Comparison of ENCODE assay signal across 25 mouse cellular contexts in genomic region chr10:80982381-80982780, GRCm38 (mm10). TPM values are rescaled to one million over a fixed set of nuclear protein-coding genes. Genes with fewer than 3 reads are reported as not detected.
A peak's percentile ranks its signal among the peaks of the same experiment; 100 is the strongest.
DNase-seq lines count a peak whose midpoint lies in the region; ATAC-seq lines count a peak whose summit lies in the region.
"Had no signal": no experiment of that assay in that cellular context is flagged by ENCODE, and none has a peak within 500 bp of the region (broad histone marks: within the 10 kb centered on the region; RNA-seq: fewer than 3 reads in every experiment).

No protein-coding gene starts in this region.

- peaks cover 25% of the 10 kb centered on the region for H3K27me3 ChIP-seq in kidney, embryonic 14.5 days (ENCODE audit: control insufficient read depth, insufficient read depth, low read length)
- 0 out of 2 replicates have a peak, but pooled peaks cover 4% of the 10 kb centered on the region for H3K27me3 ChIP-seq in intestine, embryonic 16.5 days (replicated peaks; ENCODE audit: control insufficient read depth, insufficient read depth, low read length)
- peaks cover 3% of the 10 kb centered on the region; the same call in 1 of the 2 replicates for H3K27me3 ChIP-seq in stomach, embryonic 16.5 days (ENCODE audit: control insufficient read depth, insufficient read depth, low read length)

- 22% methylated on average over 4 of the region's 4 CpGs for WGBS in kidney, embryonic 14.5 days
- 44% methylated on average over 4 of the region's 4 CpGs for WGBS in intestine, embryonic 16.5 days
- 44% methylated on average over 4 of the region's 4 CpGs for WGBS in stomach, embryonic 16.5 days

- H3K4me2 ChIP-seq in kidney, embryonic 14.5 days (replicated peaks; ENCODE audit: low read depth, low read length): no peak overlapping the region
- H3K4me2 ChIP-seq in intestine, embryonic 16.5 days (ENCODE audit: low read depth, low read length): peak overlapping the region; percentile 32; the same call in 1 of the 2 replicates
- H3K4me2 ChIP-seq in stomach, embryonic 16.5 days (ENCODE audit: low read depth, low read length): no peak overlapping the region
- H3K4me2 ChIP-seq: embryonic facial prominence, embryonic 15.5 days; heart, embryonic 11.5 days had no signal

- H3K4me1 ChIP-seq in kidney, embryonic 14.5 days (ENCODE audit: control insufficient read depth, insufficient read depth, low read length): peaks cover 8% of the 10 kb centered on the region
- peaks cover 22% of the 10 kb centered on the region for H3K4me1 ChIP-seq in intestine, embryonic 16.5 days (ENCODE audit: control insufficient read depth, insufficient read depth, low read length)
- peaks cover 4% of the 10 kb centered on the region; the same call in 1 of the 2 replicates for H3K4me1 ChIP-seq in stomach, embryonic 16.5 days (ENCODE audit: control insufficient read depth, insufficient read depth, low read length)

- no peaks in the 10 kb centered on the region for H3K36me3 ChIP-seq in kidney, embryonic 14.5 days (ENCODE audit: control insufficient read depth, insufficient read depth, low read length)
- H3K36me3 ChIP-seq in intestine, embryonic 16.5 days (ENCODE audit: control insufficient read depth, insufficient read depth, low read length): no peaks in the 10 kb centered on the region
- H3K36me3 ChIP-seq in stomach, embryonic 16.5 days (ENCODE audit: control insufficient read depth, insufficient read depth, low read length): no peaks in the 10 kb centered on the region
- H3K36me3 ChIP-seq: embryonic facial prominence, embryonic 15.5 days; forebrain, embryonic 10.5 days had no signal

- no peak overlapping the region for H3K9ac ChIP-seq in kidney, embryonic 14.5 days (ENCODE audit: low read depth, low read length)
- H3K9ac ChIP-seq in intestine, embryonic 16.5 days (ENCODE audit: low read depth, low read length): 0 out of 2 replicates have a peak overlapping the region, but pooled peaks have one; percentile 24
- H3K9ac ChIP-seq in stomach, embryonic 16.5 days (ENCODE audit: low read length): no peak overlapping the region
- H3K9ac ChIP-seq: embryonic facial prominence, embryonic 15.5 days; forebrain, postnatal 0 days had no signal

- intact Hi-C loops in left cerebral cortex, postnatal 36 days (cut with DNase I): no loop called here

- no peak overlapping the region for H3K4me3 ChIP-seq in kidney, embryonic 14.5 days (ENCODE audit: low read length)
- H3K4me3 ChIP-seq in intestine, embryonic 16.5 days (ENCODE audit: low read length): no peak overlapping the region
- no peak overlapping the region for H3K4me3 ChIP-seq in stomach, embryonic 16.5 days (replicated peaks; ENCODE audit: low read length)
- H3K4me3 ChIP-seq: embryonic facial prominence, embryonic 15.5 days; forebrain, embryonic 10.5 days; megakaryocyte, embryonic 14.5 days had no signal

- H3K9me3 ChIP-seq in kidney, embryonic 14.5 days (ENCODE audit: control insufficient read depth, low read length): no peaks in the 10 kb centered on the region
- H3K9me3 ChIP-seq in intestine, embryonic 16.5 days (ENCODE audit: control insufficient read depth, low read length): no peaks in the 10 kb centered on the region
- H3K9me3 ChIP-seq in stomach, embryonic 16.5 days (replicated peaks; ENCODE audit: control insufficient read depth, low read length): no peaks in the 10 kb centered on the region
- H3K9me3 ChIP-seq: embryonic facial prominence, embryonic 15.5 days; forebrain, embryonic 10.5 days; megakaryocyte, embryonic 14.5 days had no signal

- peak; percentile 48 to 75 for DNase-seq in kidney, postnatal 25 days
- peak; percentile 84 for DNase-seq in adrenal gland, postnatal 14 days
- DNase-seq in left cerebral cortex, postnatal 36 days (ENCODE audit: low spot score in 2 of 2): no peak
- no peak for DNase-seq in frontal cortex, adult 2 months (ENCODE audit: extremely low spot score in 1 of 2, low spot score in 1 of 2)
- DNase-seq: cerebellum, adult 11 months; cerebellum, postnatal 14 days; embryo, embryonic 11 days; forebrain, postnatal 0 days; heart, postnatal 10 days; layer of hippocampus, postnatal 36 days; lung, postnatal 10 days; right cerebral cortex, postnatal 4 days; thymus, postnatal 36 days had no signal

- no peak overlapping the region for H3K27ac ChIP-seq in kidney, embryonic 14.5 days (ENCODE audit: low read depth, low read length)
- no peak overlapping the region for H3K27ac ChIP-seq in intestine, embryonic 16.5 days (ENCODE audit: low read length)
- H3K27ac ChIP-seq in stomach, embryonic 16.5 days (ENCODE audit: low read length): no peak overlapping the region
- H3K27ac ChIP-seq: embryonic facial prominence, embryonic 15.5 days; forebrain, embryonic 10.5 days had no signal

- no peak for ATAC-seq in kidney, embryonic 14.5 days (ENCODE audit: low FRiP score, low TSS enrichment)
- ATAC-seq in intestine, embryonic 16.5 days: peak; percentile 68
- peak; percentile 36; the same call in 1 of the 2 replicates for ATAC-seq in stomach, embryonic 16.5 days (ENCODE audit: insufficient read depth, low FRiP score)
- ATAC-seq: forebrain, postnatal 0 days; inflammation-experienced regulatory T-cells, adult 6 months; midbrain, embryonic 16.5 days had no signal

RNA-seq across cellular contexts. Expression of gene Gng7, which starts 32.4 kb away (rescaled TPM):
- 2.2 and 4.8 TPM in 2 replicates for polyA plus RNA-seq in kidney, embryonic 14.5 days (2014; fragmentation: Nextera tagmentation; extraction: Ambion mirVana)
- 5.9 and 6.2 TPM in 2 replicates for total RNA-seq in adrenal gland, postnatal 14 days (2021)
- 3.6 and 4.0 TPM in 2 replicates for polyA plus RNA-seq in intestine, embryonic 16.5 days (2015; fragmentation: Nextera tagmentation; extraction: Ambion mirVana)
- 5.2 and 6.1 TPM in 2 replicates for polyA plus RNA-seq in stomach, embryonic 16.5 days (2015; fragmentation: Nextera tagmentation; extraction: Ambion mirVana)
- total RNA-seq in left cerebral cortex, postnatal 36 days (2021): 100 to 1,000 TPM in 1 of 2 experiments, 10 to 100 TPM in 1; 97.9 to 136 TPM
- 80.8 and 101 TPM in 2 replicates for polyA plus RNA-seq in frontal cortex, adult 2 months (2012; rRNA removed)
- total RNA-seq: neutrophil, adult 5-6 weeks had no signal
- polyA plus RNA-seq: inflammation-experienced regulatory T-cells, adult 6 months had no signal

RNA-seq across cellular contexts. Expression of gene Diras1, which starts 43.1 kb away (rescaled TPM):
- 0.37 TPM in 1 of 2 replicates, not detected in the other for polyA plus RNA-seq in kidney, embryonic 14.5 days (2014; fragmentation: Nextera tagmentation; extraction: Ambion mirVana)
- 2.1 and 2.3 TPM in 2 replicates for total RNA-seq in adrenal gland, postnatal 14 days (2021)
- polyA plus RNA-seq in intestine, embryonic 16.5 days (2015; fragmentation: Nextera tagmentation; extraction: Ambion mirVana): 0.61 and 0.92 TPM in 2 replicates
- 0.49 and 0.57 TPM in 2 replicates for polyA plus RNA-seq in stomach, embryonic 16.5 days (2015; fragmentation: Nextera tagmentation; extraction: Ambion mirVana)
- 100 to 1,000 TPM; 102 to 111 TPM for total RNA-seq in left cerebral cortex, postnatal 36 days (2021)
- polyA plus RNA-seq in frontal cortex, adult 2 months (2012; rRNA removed): 79.6 and 82.1 TPM in 2 replicates
- total RNA-seq: heart, postnatal 10 days; neutrophil, adult 5-6 weeks had no signal
- polyA plus RNA-seq: gonadal fat pad, adult 2 months; inflammation-experienced regulatory T-cells, adult 6 months; liver, embryonic 16.5 days had no signal

RNA-seq across cellular contexts. Expression of gene Gadd45b, which starts 52.5 kb away (rescaled TPM):
- 16.1 and 16.3 TPM in 2 replicates for polyA plus RNA-seq in kidney, embryonic 14.5 days (2014; fragmentation: Nextera tagmentation; extraction: Ambion mirVana)
- 29.8 and 91.3 TPM in 2 replicates for total RNA-seq in adrenal gland, postnatal 14 days (2021)
- 26.5 and 29.1 TPM in 2 replicates for polyA plus RNA-seq in intestine, embryonic 16.5 days (2015; fragmentation: Nextera tagmentation; extraction: Ambion mirVana)
- polyA plus RNA-seq in stomach, embryonic 16.5 days (2015; fragmentation: Nextera tagmentation; extraction: Ambion mirVana): 34.8 and 40.9 TPM in 2 replicates
- 10 to 100 TPM; 17.4 to 23.9 TPM for total RNA-seq in left cerebral cortex, postnatal 36 days (2021)
- polyA plus RNA-seq in frontal cortex, adult 2 months (2012; rRNA removed): 20.7 and 26.0 TPM in 2 replicates

RNA-seq across cellular contexts. Expression of gene Slc39a3, which starts 54.8 kb away (rescaled TPM):
- 6.4 and 9.1 TPM in 2 replicates for polyA plus RNA-seq in kidney, embryonic 14.5 days (2014; fragmentation: Nextera tagmentation; extraction: Ambion mirVana)
- total RNA-seq in adrenal gland, postnatal 14 days (2021): 30.3 and 30.5 TPM in 2 replicates
- 18.1 and 18.9 TPM in 2 replicates for polyA plus RNA-seq in intestine, embryonic 16.5 days (2015; fragmentation: Nextera tagmentation; extraction: Ambion mirVana)
- polyA plus RNA-seq in stomach, embryonic 16.5 days (2015; fragmentation: Nextera tagmentation; extraction: Ambion mirVana): 18.2 and 20.9 TPM in 2 replicates
- total RNA-seq in left cerebral cortex, postnatal 36 days (2021): 10 to 100 TPM; 66.9 to 74.2 TPM
- 67.1 and 70.1 TPM in 2 replicates for polyA plus RNA-seq in frontal cortex, adult 2 months (2012; rRNA removed)

Comparison
In these comparisons a context has a peak if more than half of its experiments do, and no peak if none do; other contexts are left out.
1. DNase-seq: peak in kidney, postnatal 25 days (2 of 2) and adrenal gland, postnatal 14 days (single experiment); none in left cerebral cortex, postnatal 36 days (0 of 2) and frontal cortex, adult 2 months (0 of 2).
2. RNA of gene Gng7, which starts 32.4 kb away (polyA plus RNA-seq): 80.8 to 101 TPM in frontal cortex, adult 2 months; 5.2 to 6.1 TPM in stomach, embryonic 16.5 days, 2.2 to 4.8 TPM in kidney, embryonic 14.5 days and 3.6 to 4.0 TPM in intestine, embryonic 16.5 days; every median in the first group is over 10 times any median in the second.
3. RNA of gene Diras1, which starts 43.1 kb away (polyA plus RNA-seq): 79.6 to 82.1 TPM in frontal cortex, adult 2 months; 0.61 to 0.92 TPM in intestine, embryonic 16.5 days, 0.49 to 0.57 TPM in stomach, embryonic 16.5 days and 0.37 TPM in kidney, embryonic 14.5 days; every median in the first group is over 10 times any median in the second.